Mouse (Mus musculus) heart, postnatal 4 days (tissue): ENCODE measurements around the gene Gm49369. TPM values are rescaled to one million over a fixed set of nuclear protein-coding genes. Genes with fewer than 3 reads are reported as not detected.

ENCODE experiments used
- DNase-seq: peaks from one replicate; pipeline ENCODE4 v3.0.0; 2021
- total RNA-seq, 2 experiments: library from RNA; stranded (reverse); gene quantifications; 2 replicates each; pipeline ENCODE4 v1.2.3; 2021

Gene Gm49369
- total RNA-seq, 2 experiments from 2014 or later: 0.43 to 1.7 TPM

GRCm38 (mm10) chr7:142394261-142395190 is 12.1 kb upstream of the Gm49369 start:
- no peak for DNase-seq

GRCm38 (mm10) chr7:142393191-142393590 is 10.7 kb upstream of the Gm49369 start:
- DNase-seq: no peak

- no peak for DNase-seq
These were observed 9.1 kb upstream of the Gm49369 start for GRCm38 (mm10) chr7:142391609-142392008.

GRCm38 (mm10) chr7:142391108-142391507 is 8.6 kb upstream of the Gm49369 start:
- DNase-seq: no peak

GRCm38 (mm10) chr7:142389961-142390650 is 7.6 kb upstream of the Gm49369 start:
- DNase-seq: no peak

GRCm38 (mm10) chr7:142388740-142389139 is 6.3 kb upstream of the Gm49369 start:
- DNase-seq: no peak

- DNase-seq: no peak
These were observed 5.7 kb upstream of the Gm49369 start for GRCm38 (mm10) chr7:142388198-142388597.

GRCm38 (mm10) chr7:142387419-142388148 is 5.1 kb upstream of the Gm49369 start, which contains the start of gene Ctsd:
Gene Ctsd (minus strand): TSS chr7:142388038.
- DNase-seq: peak; percentile 98

- no peak for DNase-seq
These were observed 4.2 kb upstream of the Gm49369 start for GRCm38 (mm10) chr7:142386621-142387201.

- no peak for DNase-seq
These were observed 3.4 kb upstream of the Gm49369 start for GRCm38 (mm10) chr7:142385742-142386403.

GRCm38 (mm10) chr7:142384306-142384705 is 1.8 kb upstream of the Gm49369 start:
- no peak for DNase-seq

GRCm38 (mm10) chr7:142381175-142381574 is 1.3 kb downstream of the Gm49369 start:
- DNase-seq: no peak

- DNase-seq: no peak
These were observed 3.3 kb downstream of the Gm49369 start for GRCm38 (mm10) chr7:142379186-142379585.

- DNase-seq: no peak
These were observed 5.1 kb downstream of the Gm49369 start for GRCm38 (mm10) chr7:142377233-142377925.

GRCm38 (mm10) chr7:142376096-142376495 is 6.4 kb downstream of the Gm49369 start:
- DNase-seq: no peak

- peak; percentile 36 for DNase-seq
These were observed 7.2 kb downstream of the Gm49369 start for GRCm38 (mm10) chr7:142375261-142375724.

GRCm38 (mm10) chr7:142374413-142375015 is 8.0 kb downstream of the Gm49369 start:
- no peak for DNase-seq

GRCm38 (mm10) chr7:142373641-142374412 is 8.6 kb downstream of the Gm49369 start, which contains the start of gene Ifitm10:
Gene Ifitm10 (minus strand): TSS chr7:142373753.
- DNase-seq: no peak

- no peak for DNase-seq
These were observed 9.4 kb downstream of the Gm49369 start for GRCm38 (mm10) chr7:142373039-142373438.
